Mouse (Mus musculus) limb, embryonic 11.5 days (tissue): ENCODE results near the gene Gm16181. TPM values are rescaled to one million over a fixed set of nuclear protein-coding genes. Genes with fewer than 3 reads are reported as not detected.

Experiments used
- ATAC-seq: fragments of 200-750 bp; cut with Nextera tagmentation; 2 replicates; pipeline ENCODE4 v1.8.0; 2017; ENCODE audit warnings: low read depth; ENCODE audit not compliant: insufficient number of reproducible peaks, low FRiP score, low TSS enrichment
- DNase-seq: peaks from one replicate; pipeline ENCODE4 v3.0.0-alpha.2; 2015; ENCODE audit warnings: low spot score
- H3K27ac ChIP-seq: fragments of 300-500 bp; sonication (generic); replicated peaks from 2 replicates; pipeline ENCODE4 v1.5.1; 2014; ENCODE audit warnings: low read depth, mild to moderate bottlenecking, low read length
- H3K27me3 ChIP-seq: fragments of 300-500 bp; sonication (generic); 2 replicates; pipeline ENCODE4 v1.6.1; 2014; ENCODE audit warnings: mild to moderate bottlenecking, low read length, mixed read lengths; ENCODE audit not compliant: control insufficient read depth, insufficient read depth
- H3K36me3 ChIP-seq: fragments of 300-500 bp; sonication (generic); 2 replicates; pipeline ENCODE4 v1.6.1; 2014; ENCODE audit warnings: mild to moderate bottlenecking, low read length, moderate library complexity, mixed read lengths; ENCODE audit not compliant: control insufficient read depth, insufficient read depth
- H3K4me1 ChIP-seq: fragments of 300-500 bp; sonication (generic); 2 replicates; pipeline ENCODE4 v1.6.1; 2014; ENCODE audit warnings: low read length, mixed read lengths; ENCODE audit not compliant: control insufficient read depth, insufficient read depth
- H3K4me2 ChIP-seq: fragments of 300-500 bp; sonication (generic); 2 replicates; pipeline ENCODE4 v1.6.1; 2014; ENCODE audit warnings: low read depth, mild to moderate bottlenecking, moderate library complexity; ENCODE audit not compliant: severe bottlenecking
- H3K4me3 ChIP-seq: fragments of 300-500 bp; sonication (generic); 2 replicates; pipeline ENCODE4 v1.5.1; 2014; ENCODE audit warnings: low read depth, low read length
- H3K9ac ChIP-seq: fragments of 300-500 bp; sonication (generic); 2 replicates; pipeline ENCODE4 v1.6.1; 2014; ENCODE audit warnings: mild to moderate bottlenecking, low read length
- H3K9me3 ChIP-seq: fragments of 300-500 bp; sonication (generic); 2 replicates; pipeline ENCODE4 v1.6.1; 2016; ENCODE audit warnings: low read length; ENCODE audit not compliant: control insufficient read depth
- WGBS: fragments of 180-500 bp; shearing (Covaris S2); extraction: QIAGEN DNeasy Blood & Tissue Kit; methylation state at CpG from one replicate; pipeline ENCODE4 v1.1.7; 2014; 5-methylcytosine and 5-hydroxymethylcytosine counted together
- microRNA-seq: library from miRNA; unstranded; fragments of <30 nt; microRNA quantifications from one replicate; pipeline ENCODE4, GENCODE M21; 2016
- polyA plus RNA-seq: library from polyadenylated mRNA; unstranded; fragments of >200 nt; fragmentation: Nextera tagmentation; extraction: Ambion mirVana; gene quantifications from 2 replicates; pipeline ENCODE4 v1.2.1, GENCODE M21; 2014

Gene Gm16181
- polyA plus RNA-seq, 1 experiment from 2014 or later: not detected

DNA sequence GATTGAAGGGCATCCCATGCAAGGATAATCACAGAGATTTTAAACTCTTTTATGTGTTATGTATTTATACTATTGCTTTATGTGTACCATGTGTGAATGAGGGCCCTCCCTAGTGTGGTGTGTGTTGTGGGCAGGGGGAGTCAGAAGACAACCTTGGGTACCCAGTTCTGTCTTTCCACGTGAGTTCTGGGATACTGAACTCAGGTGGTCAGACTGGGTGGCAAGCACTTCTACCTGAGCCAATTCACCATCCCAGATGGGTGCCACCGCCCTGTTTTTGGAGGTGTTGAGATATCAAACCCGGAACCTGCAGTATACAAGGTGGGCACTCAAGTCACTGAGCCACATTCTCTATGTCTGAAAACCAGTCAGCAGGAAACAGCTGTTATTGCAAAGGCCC lies 51.6 kb downstream of the Gm16181 start:
- DNase-seq (no peak), ATAC-seq (no peak)
- WGBS: 69% methylated on average over 3 of the region's 3 CpGs
- Histone ChIP-seq H3K4me1 (no peaks in the 10 kb centered on the region), H3K4me3 (no peak overlapping the region), H3K27me3 (peaks cover 8% of the 10 kb centered on the region), H3K9ac (no peak overlapping the region), H3K36me3 (no peaks in the 10 kb centered on the region), H3K27ac (no peak overlapping the region), H3K4me2 (no peak overlapping the region), H3K9me3 (no peaks in the 10 kb centered on the region)

Small RNA genes lying within 50 kb of the gene (microRNA-seq; reads per million reads assigned to microRNA genes)
- gene Mir6973a (not detected), gene Mir6974 (not detected), gene Mir6975 (2.7 reads per million), gene Mir8094 (not detected)

Other genes with a start within 250 kb of the Gm16181 start
- gene Hspa1a, start 248.7 kb upstream of the Gm16181 start, polyA plus RNA-seq: 0.75 and 4.0 TPM in 2 replicates
- 1.5 and 1.6 TPM in 2 replicates for gene Hspa1l, start 248.1 kb upstream of the Gm16181 start, polyA plus RNA-seq
- gene Lsm2, start 239.0 kb upstream of the Gm16181 start, polyA plus RNA-seq: 266 and 271 TPM in 2 replicates
- gene Vars, start 219.8 kb upstream of the Gm16181 start, polyA plus RNA-seq: 124 and 140 TPM in 2 replicates
- 0.07 and 0.16 TPM in 2 replicates for gene Vwa7, start 204.3 kb upstream of the Gm16181 start, polyA plus RNA-seq
- 1.4 TPM in 2 replicates for gene Sapcd1, start 192.8 kb upstream of the Gm16181 start, polyA plus RNA-seq
- gene Msh5, start 174.1 kb upstream of the Gm16181 start, polyA plus RNA-seq: 3.5 and 3.7 TPM in 2 replicates
- gene Clic1, start 170.9 kb upstream of the Gm16181 start, polyA plus RNA-seq: 52.1 and 76.7 TPM in 2 replicates
- gene Ddah2, start 161.8 kb upstream of the Gm16181 start, polyA plus RNA-seq: 553 and 582 TPM in 2 replicates
- gene Ly6g6c, start 155.4 kb upstream of the Gm16181 start, polyA plus RNA-seq: 0.16 TPM in 1 of 2 replicates, not detected in the other
- 0.84 and 1.2 TPM in 2 replicates for gene Mpig6b, start 154.7 kb upstream of the Gm16181 start, polyA plus RNA-seq
- 1.5 and 2.1 TPM in 2 replicates for gene Ly6g6e, start 143.9 kb upstream of the Gm16181 start, polyA plus RNA-seq
- 0.72 and 1.6 TPM in 2 replicates for gene Ly6g6d, start 142.8 kb upstream of the Gm16181 start, polyA plus RNA-seq
- 0.27 and 0.73 TPM in 2 replicates for gene Ly6g6f, start 135.2 kb upstream of the Gm16181 start, polyA plus RNA-seq
- gene Abhd16a, start 131.6 kb upstream of the Gm16181 start, polyA plus RNA-seq: 43.1 and 46.9 TPM in 2 replicates
- not detected in 2 replicates for gene Ly6g5c, start 112.6 kb upstream of the Gm16181 start, polyA plus RNA-seq
- gene Ly6g5b, start 105.4 kb upstream of the Gm16181 start, polyA plus RNA-seq: 0.44 and 0.75 TPM in 2 replicates
- gene Gpank1, start 99.4 kb upstream of the Gm16181 start, polyA plus RNA-seq: 24.0 and 29.1 TPM in 2 replicates
- gene Csnk2b, start 98.8 kb upstream of the Gm16181 start, polyA plus RNA-seq: 277 and 290 TPM in 2 replicates
- 8.6 and 8.9 TPM in 2 replicates for gene D17H6S53E, start 94.5 kb upstream of the Gm16181 start, polyA plus RNA-seq
- gene Apom, start 88.8 kb upstream of the Gm16181 start, polyA plus RNA-seq: 0.44 and 1.5 TPM in 2 replicates
- gene Bag6, start 85.7 kb upstream of the Gm16181 start, polyA plus RNA-seq: 103 and 104 TPM in 2 replicates
- 215 and 234 TPM in 2 replicates for gene Prrc2a, start 55.9 kb upstream of the Gm16181 start, polyA plus RNA-seq
- gene Aif1, start 44.8 kb upstream of the Gm16181 start, polyA plus RNA-seq: 3.4 and 3.9 TPM in 2 replicates
- gene Lst1, start 32.4 kb upstream of the Gm16181 start, polyA plus RNA-seq: 4.0 and 4.7 TPM in 2 replicates
- 0.45 and 0.54 TPM in 2 replicates for gene Ltb, start 26.4 kb upstream of the Gm16181 start, polyA plus RNA-seq
- gene Tnf, start 18.8 kb upstream of the Gm16181 start, polyA plus RNA-seq: not detected in 2 replicates
- 0.11 and 0.27 TPM in 2 replicates for gene Lta, start 15.5 kb upstream of the Gm16181 start, polyA plus RNA-seq
- 3.9 and 5.9 TPM in 2 replicates for gene Atp6v1g2, start 12.8 kb downstream of the Gm16181 start, polyA plus RNA-seq
- 4.0 and 4.6 TPM in 2 replicates for gene Nfkbil1, start 15.0 kb downstream of the Gm16181 start, polyA plus RNA-seq
- gene Ddx39b, start 20.9 kb downstream of the Gm16181 start, polyA plus RNA-seq: 739 and 748 TPM in 2 replicates
- gene H2-D1, start 41.9 kb downstream of the Gm16181 start, polyA plus RNA-seq: 15.7 and 16.3 TPM in 2 replicates
- gene H2-Q1, start 99.6 kb downstream of the Gm16181 start, polyA plus RNA-seq: not detected in 2 replicates
- 0.16 and 0.31 TPM in 2 replicates for gene H2-Q2, start 121.4 kb downstream of the Gm16181 start, polyA plus RNA-seq
- 3.6 and 4.0 TPM in 2 replicates for gene H2-Q4, start 158.8 kb downstream of the Gm16181 start, polyA plus RNA-seq
- gene H2-Q6, start 204.0 kb downstream of the Gm16181 start, polyA plus RNA-seq: 2.5 and 3.1 TPM in 2 replicates
- 23.3 and 25.7 TPM in 2 replicates for gene H2-Q7, start 218.3 kb downstream of the Gm16181 start, polyA plus RNA-seq
- gene H2-Q10, start 249.3 kb downstream of the Gm16181 start, polyA plus RNA-seq: 0.26 and 0.72 TPM in 2 replicates